Mouse (Mus musculus) lung, postnatal 10 days (tissue): ENCODE results near the gene Slc34a1.

ENCODE experiments used
- DNase-seq: peaks from one replicate; pipeline ENCODE4 v3.0.0; 2021

The Slc34a1 gene

GRCm38 (mm10) chr13:55398088-55398487, at the start of gene Slc34a1:
Gene Slc34a1 (plus strand): TSS chr13:55398187.
- DNase-seq, result no peak

GRCm38 (mm10) chr13:55361145-55361544, 36.8 kb upstream of the Slc34a1 start:
- DNase-seq, result no peak

GRCm38 (mm10) chr13:55361974-55362452, 36.0 kb upstream of the Slc34a1 start:
- no peak for DNase-seq

- DNase-seq, result peak; percentile 98
These were observed 35.4 kb upstream of the Slc34a1 start, which contains the start of gene Lman2 for GRCm38 (mm10) chr13:55362453-55363060. Gene Lman2 (minus strand): TSS chr13:55362783.

GRCm38 (mm10) chr13:55368401-55368800, 29.6 kb upstream of the Slc34a1 start:
- DNase-seq, result no peak

GRCm38 (mm10) chr13:55369531-55370114, 28.4 kb upstream of the Slc34a1 start, which contains the start of gene Rgs14:
Gene Rgs14 (plus strand): TSS chr13:55369732.
- DNase-seq, result peak; percentile 38

GRCm38 (mm10) chr13:55370234-55370633, 27.8 kb upstream of the Slc34a1 start:
- DNase-seq, result peak; percentile 41

GRCm38 (mm10) chr13:55371007-55371681, 26.8 kb upstream of the Slc34a1 start:
- no peak for DNase-seq

- DNase-seq, result no peak
These were observed 26.2 kb upstream of the Slc34a1 start for GRCm38 (mm10) chr13:55371740-55372139.

- no peak for DNase-seq
These were observed 23.6 kb upstream of the Slc34a1 start for GRCm38 (mm10) chr13:55374206-55374924.

GRCm38 (mm10) chr13:55375877-55376276, 22.1 kb upstream of the Slc34a1 start:
- no peak for DNase-seq

- DNase-seq, result peak; percentile 7
These were observed 18.9 kb upstream of the Slc34a1 start for GRCm38 (mm10) chr13:55378907-55379580.

GRCm38 (mm10) chr13:55381790-55382189, 16.2 kb upstream of the Slc34a1 start:
- no peak for DNase-seq

- DNase-seq, result no peak
These were observed 7.3 kb upstream of the Slc34a1 start for GRCm38 (mm10) chr13:55390644-55391043.

GRCm38 (mm10) chr13:55391626-55392029, 6.4 kb upstream of the Slc34a1 start:
- DNase-seq, result no peak

GRCm38 (mm10) chr13:55392933-55393332, 5.1 kb upstream of the Slc34a1 start:
- DNase-seq, result no peak

GRCm38 (mm10) chr13:55399300-55400038, 1.5 kb downstream of the Slc34a1 start:
- no peak for DNase-seq

- no peak for DNase-seq
These were observed 2.0 kb downstream of the Slc34a1 start for GRCm38 (mm10) chr13:55400039-55400346.

- DNase-seq, result no peak
These were observed 5.3 kb downstream of the Slc34a1 start for GRCm38 (mm10) chr13:55403266-55403665.

- DNase-seq, result no peak
These were observed 6.2 kb downstream of the Slc34a1 start for GRCm38 (mm10) chr13:55403935-55404852.
